Mouse (Mus musculus): ENCODE results near the gene Gls2.
A peak's percentile ranks its signal among the peaks of the same experiment; 100 is the strongest.
"Not testable (repeated sequence)": the region's sequence is repeated elsewhere in the genome, so short reads cannot be mapped to it uniquely, and the experiment has no call there.

Gene Gls2

GRCm38 (mm10) chr10:128194024-128194550, at the start of gene Gls2:
Gls2 (plus strand) TSS chr10:128194457.
- peak; percentile 99 for DNase-seq (ENCODE audit: inconsistent ontology term)

GRCm38 (mm10) chr10:128144961-128145360, 49.3 kb upstream of the Gls2 start:
- no peak for DNase-seq (ENCODE audit: inconsistent ontology term)

GRCm38 (mm10) chr10:128148789-128149365, 45.4 kb upstream of the Gls2 start:
- DNase-seq (ENCODE audit: inconsistent ontology term), result no peak

GRCm38 (mm10) chr10:128149592-128149991, 44.7 kb upstream of the Gls2 start:
- DNase-seq (ENCODE audit: inconsistent ontology term), result peak; percentile 37

- DNase-seq (ENCODE audit: inconsistent ontology term), result peak; percentile 68
Observed at GRCm38 (mm10) chr10:128150941-128151340, 43.3 kb upstream of the Gls2 start.

- DNase-seq (ENCODE audit: inconsistent ontology term), result no peak
Observed at GRCm38 (mm10) chr10:128153978-128154377, 40.3 kb upstream of the Gls2 start.

- DNase-seq (ENCODE audit: inconsistent ontology term), result not testable (repeated sequence)
Observed at GRCm38 (mm10) chr10:128165726-128166125, 28.5 kb upstream of the Gls2 start.

GRCm38 (mm10) chr10:128167091-128167490, 27.2 kb upstream of the Gls2 start:
- DNase-seq (ENCODE audit: inconsistent ontology term), result no peak

GRCm38 (mm10) chr10:128171348-128171747, 22.9 kb upstream of the Gls2 start:
- not testable (repeated sequence) for DNase-seq (ENCODE audit: inconsistent ontology term)

GRCm38 (mm10) chr10:128175302-128175701, 19.0 kb upstream of the Gls2 start:
- DNase-seq (ENCODE audit: inconsistent ontology term), result no peak

GRCm38 (mm10) chr10:128175996-128176755, 18.1 kb upstream of the Gls2 start:
- DNase-seq (ENCODE audit: inconsistent ontology term), result peak; percentile 95

- DNase-seq (ENCODE audit: inconsistent ontology term), result no peak
Observed at GRCm38 (mm10) chr10:128177316-128177715, 16.9 kb upstream of the Gls2 start.

GRCm38 (mm10) chr10:128179989-128180388, 14.3 kb upstream of the Gls2 start, which contains the start of gene Rbms2:
Rbms2 (minus strand) TSS chr10:128180297.
- DNase-seq (ENCODE audit: inconsistent ontology term), result peak; percentile 18

- DNase-seq (ENCODE audit: inconsistent ontology term), result no peak
Observed at GRCm38 (mm10) chr10:128184296-128184695, 10.0 kb upstream of the Gls2 start.

- no peak for DNase-seq (ENCODE audit: inconsistent ontology term)
Observed at GRCm38 (mm10) chr10:128185277-128185940, 8.8 kb upstream of the Gls2 start.

GRCm38 (mm10) chr10:128185959-128186358, 8.3 kb upstream of the Gls2 start:
- DNase-seq (ENCODE audit: inconsistent ontology term), result peak; percentile 77

- DNase-seq (ENCODE audit: inconsistent ontology term), result no peak
Observed at GRCm38 (mm10) chr10:128187181-128187605, 7.1 kb upstream of the Gls2 start.

- peak; percentile 48 for DNase-seq (ENCODE audit: inconsistent ontology term)
Observed at GRCm38 (mm10) chr10:128188242-128188877, 5.9 kb upstream of the Gls2 start.

GRCm38 (mm10) chr10:128191472-128191871, 2.8 kb upstream of the Gls2 start:
- DNase-seq (ENCODE audit: inconsistent ontology term), result no peak

- not testable (repeated sequence) for DNase-seq (ENCODE audit: inconsistent ontology term)
Observed at GRCm38 (mm10) chr10:128192030-128192766, 2.1 kb upstream of the Gls2 start.

GRCm38 (mm10) chr10:128193113-128193512, 1.1 kb upstream of the Gls2 start:
- DNase-seq (ENCODE audit: inconsistent ontology term), result no peak

Measured in Muller cell, postnatal 12 days (primary cell).